Mouse (Mus musculus) forebrain, embryonic 14.5 days (tissue): ENCODE measurements at regions not wholly inside any gene's neighbourhood (a gene's known extent, or its start where the extent isn't known, plus 50 kb on each side); places are given as distances from the start of the nearest gene placed in this dataset.

Source experiments
- ATAC-seq: fragments of 200-750 bp; cut with Nextera tagmentation; 2 replicates; pipeline ENCODE4 v1.8.0; 2017; ENCODE audit warnings: mild to moderate bottlenecking, moderate library complexity
- DNase-seq: peaks from one replicate; pipeline ENCODE4 v3.0.0-alpha.2; 2015; ENCODE audit warnings: low spot score
- H3K27ac ChIP-seq: fragments of 300-500 bp; sonication (generic); 2 replicates; pipeline ENCODE4 v1.5.1; 2014; ENCODE audit warnings: low read depth, mild to moderate bottlenecking, control low read depth, low read length, moderate library complexity
- H3K27me3 ChIP-seq: fragments of 300-500 bp; sonication (generic); replicated peaks from 2 replicates; pipeline ENCODE4 v1.6.1; 2014; ENCODE audit warnings: low read length, control low read depth, mixed read lengths; ENCODE audit not compliant: control insufficient read depth, insufficient read depth
- H3K36me3 ChIP-seq: fragments of 300-500 bp; sonication (generic); 2 replicates; pipeline ENCODE4 v1.6.1; 2014; ENCODE audit warnings: low read length, control low read depth; ENCODE audit not compliant: control insufficient read depth, insufficient read depth
- H3K4me1 ChIP-seq: fragments of 300-500 bp; sonication (generic); 2 replicates; pipeline ENCODE4 v1.6.1; 2014; ENCODE audit warnings: antibody characterized with exemption, low read length, control low read depth; ENCODE audit not compliant: control insufficient read depth, insufficient read depth
- H3K4me2 ChIP-seq: fragments of 300-500 bp; sonication (generic); 2 replicates; pipeline ENCODE4 v1.6.1; 2014; ENCODE audit warnings: mild to moderate bottlenecking, control low read depth, low read length
- H3K4me3 ChIP-seq: fragments of 300-500 bp; sonication (generic); 2 replicates; pipeline ENCODE4 v1.5.1; 2014; ENCODE audit warnings: low read depth, low read length, control low read depth
- H3K9ac ChIP-seq: fragments of 300-500 bp; sonication (generic); 2 replicates; pipeline ENCODE4 v1.6.1; 2014; ENCODE audit warnings: mild to moderate bottlenecking, low read length, control low read depth, moderate library complexity
- H3K9me3 ChIP-seq: fragments of 300-500 bp; sonication (generic); replicated peaks from 2 replicates; pipeline ENCODE4 v1.6.1; 2016; ENCODE audit warnings: low read length, control low read depth, mixed read lengths; ENCODE audit not compliant: control insufficient read depth
- WGBS: fragments of 180-500 bp; shearing (Covaris S2); extraction: QIAGEN DNeasy Blood & Tissue Kit; methylation state at CpG from one replicate; pipeline ENCODE4 v1.1.7; 2014; 5-methylcytosine and 5-hydroxymethylcytosine counted together

DNA sequence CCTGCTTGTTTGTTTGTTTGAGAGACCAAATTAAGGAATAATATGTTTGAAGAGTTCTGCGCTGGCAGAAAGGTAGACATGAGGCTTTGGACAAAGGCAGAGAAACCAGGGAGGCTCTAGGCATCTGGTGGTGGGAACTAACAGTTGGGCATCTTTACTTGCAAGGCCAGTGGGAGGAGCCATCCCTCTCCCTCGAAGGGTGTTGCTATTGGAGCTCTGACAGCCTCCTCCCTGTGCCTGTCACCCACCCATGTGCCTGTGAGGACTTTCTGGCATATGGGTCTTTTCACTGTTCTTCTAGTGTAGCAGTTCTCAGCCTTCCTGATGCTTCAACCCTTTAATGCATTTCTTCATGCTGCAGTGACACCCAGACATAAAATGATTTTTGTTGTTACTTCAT is 206.7 kb upstream of the Prok2 start:
- Histone ChIP-seq H3K9ac (no peak overlapping the region), H3K4me1 (peaks cover 4% of the 10 kb centered on the region), H3K27me3 (no peaks in the 10 kb centered on the region), H3K36me3 (no peaks in the 10 kb centered on the region), H3K4me3 (no peak overlapping the region), H3K4me2 (no peak overlapping the region), H3K9me3 (no peaks in the 10 kb centered on the region), H3K27ac (no peak overlapping the region)
- WGBS: 55% methylated on average over 2 of the region's 2 CpGs
- DNase-seq (peak; percentile 60), ATAC-seq (peak; percentile 73)

- H3K4me3 ChIP-seq: no peak overlapping the region
- DNase-seq: no peak
- H3K27ac ChIP-seq: no peak overlapping the region
- 70% methylated on average over 6 of the region's 6 CpGs for WGBS
- ATAC-seq: no peak
- H3K36me3 ChIP-seq: no peaks in the 10 kb centered on the region
- H3K4me1 ChIP-seq: peaks cover 4% of the 10 kb centered on the region
- H3K4me2 ChIP-seq: no peak overlapping the region
- no peaks in the 10 kb centered on the region for H3K27me3 ChIP-seq
- no peaks in the 10 kb centered on the region for H3K9me3 ChIP-seq
- no peak overlapping the region for H3K9ac ChIP-seq
Observed at GRCm38 (mm10) chr6:99932405-99932804, 206.2 kb upstream of the Prok2 start.

DNA sequence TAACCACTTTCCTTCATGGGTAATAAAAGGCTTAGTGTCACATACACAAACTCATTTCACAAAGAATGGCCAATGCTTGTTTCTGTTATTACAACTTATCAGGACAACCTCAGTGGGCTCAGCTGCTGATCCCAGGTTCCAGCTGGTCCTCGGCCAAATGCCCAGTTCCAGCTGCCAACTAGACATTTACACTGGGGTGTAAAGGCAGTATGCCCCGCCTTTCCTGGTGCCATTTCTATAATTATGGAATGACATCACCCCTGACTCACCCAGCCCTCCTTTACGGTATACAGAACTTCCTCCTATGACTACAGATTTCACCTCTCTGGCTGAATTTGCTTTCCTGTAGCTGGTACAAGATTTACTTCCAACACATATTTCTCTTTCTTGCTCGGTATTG is 205.4 kb upstream of the Prok2 start:
- DNase-seq: peak; percentile 21

GRCm38 (mm10) chr6:99930316-99930715 is 204.1 kb upstream of the Prok2 start:
- 96% methylated on average over 6 of the region's 6 CpGs for WGBS
- H3K4me1 ChIP-seq: peaks cover 4% of the 10 kb centered on the region

More for the DNA sequence above, 205.4 kb upstream of the Prok2 start:
- no peak for ATAC-seq
- H3K36me3 ChIP-seq: no peaks in the 10 kb centered on the region
- H3K27me3 ChIP-seq: no peaks in the 10 kb centered on the region
- peaks cover 4% of the 10 kb centered on the region for H3K4me1 ChIP-seq
- no peak overlapping the region for H3K9ac ChIP-seq
- no peak overlapping the region for H3K4me3 ChIP-seq
- no peak overlapping the region for H3K4me2 ChIP-seq
- H3K9me3 ChIP-seq: no peaks in the 10 kb centered on the region
- 71% methylated on average over 4 of the region's 4 CpGs for WGBS
- H3K27ac ChIP-seq: no peak overlapping the region

DNA sequence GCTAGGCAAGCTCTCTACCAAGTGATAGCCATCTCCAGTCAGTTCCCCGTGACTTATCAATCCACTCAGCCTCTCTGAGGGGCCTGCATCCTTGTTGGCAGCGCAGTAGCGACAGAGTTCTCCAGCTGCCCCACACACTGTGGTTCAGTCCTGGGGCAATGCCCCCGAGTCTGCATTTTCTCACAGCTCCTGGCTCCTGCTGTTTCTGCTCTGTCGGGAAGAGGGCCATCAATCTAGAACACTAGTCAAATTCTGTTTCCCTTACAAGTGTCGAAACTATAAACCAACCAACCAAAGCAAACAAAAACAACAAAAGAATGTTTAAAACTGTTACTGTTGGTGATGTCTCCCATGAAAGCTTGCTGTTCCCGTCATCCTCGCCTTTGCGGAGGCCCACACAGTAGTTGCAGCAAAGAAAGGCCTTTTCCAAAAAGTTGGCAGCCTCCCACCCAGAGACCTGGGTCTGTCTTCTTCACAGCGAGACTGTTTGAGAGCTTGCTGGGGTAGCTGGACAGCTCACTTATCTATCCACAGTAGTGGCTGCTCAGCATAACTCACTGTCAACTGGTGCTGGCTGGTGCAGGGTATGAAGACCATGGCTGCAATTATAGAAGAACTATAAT is 201.9 kb upstream of the Prok2 start:
- Histone ChIP-seq H3K4me1 (peaks cover 4% of the 10 kb centered on the region), H3K27me3 (no peaks in the 10 kb centered on the region), H3K9me3 (no peaks in the 10 kb centered on the region), H3K36me3 (no peaks in the 10 kb centered on the region), H3K9ac (no peak overlapping the region), H3K4me3 (no peak overlapping the region), H3K4me2 (no peak overlapping the region), H3K27ac (no peak overlapping the region)
- DNase-seq (no peak), ATAC-seq (no peak)
- WGBS: 70% methylated on average over 10 of the region's 10 CpGs

More at GRCm38 (mm10) chr6:99930316-99930715, 204.1 kb upstream of the Prok2 start:
- Histone ChIP-seq H3K9me3 (no peaks in the 10 kb centered on the region), H3K27me3 (no peaks in the 10 kb centered on the region), H3K4me2 (no peak overlapping the region), H3K9ac (no peak overlapping the region), H3K27ac (no peak overlapping the region), H3K4me3 (no peak overlapping the region), H3K36me3 (no peaks in the 10 kb centered on the region)
- no peak for ATAC-seq
- DNase-seq: no peak

DNA sequence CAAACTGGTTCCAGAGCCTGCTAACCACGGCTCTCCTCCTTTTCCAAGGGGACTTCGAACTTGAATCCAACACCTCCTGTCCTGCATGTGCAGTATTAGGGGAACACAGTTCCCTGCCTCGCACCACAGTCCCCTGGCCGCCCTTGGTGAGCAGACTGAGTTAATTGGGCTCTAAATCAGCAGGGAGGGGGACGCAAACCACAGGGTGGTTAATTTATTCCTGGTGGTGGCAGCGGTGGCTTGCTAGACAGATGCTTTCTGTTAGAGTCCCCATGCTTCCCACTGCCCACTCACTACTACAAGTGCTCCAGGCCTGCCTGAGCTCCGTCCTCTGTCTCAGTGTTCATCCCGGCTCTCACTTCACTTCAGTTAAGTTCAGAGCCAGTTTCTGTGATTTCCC is 198.0 kb upstream of the Prok2 start:
- H3K36me3 ChIP-seq: no peaks in the 10 kb centered on the region
- peak; percentile 31 for DNase-seq

GRCm38 (mm10) chr6:99921966-99922365 is 195.8 kb upstream of the Prok2 start:
- Histone ChIP-seq H3K4me3 (no peak overlapping the region), H3K27ac (no peak overlapping the region), H3K4me1 (no peaks in the 10 kb centered on the region; the same call in 1 of the 2 replicates), H3K9ac (no peak overlapping the region), H3K9me3 (no peaks in the 10 kb centered on the region), H3K36me3 (no peaks in the 10 kb centered on the region), H3K27me3 (no peaks in the 10 kb centered on the region), H3K4me2 (no peak overlapping the region)
- peak; percentile 39 for DNase-seq
- 76% methylated on average over 5 of the region's 5 CpGs for whole genome bisulfite sequencing
- ATAC-seq: no peak

More for the DNA sequence above, 198.0 kb upstream of the Prok2 start:
- 43% methylated on average over 8 of the region's 8 CpGs for WGBS
- Histone ChIP-seq H3K4me1 (no peaks in the 10 kb centered on the region), H3K4me2 (no peak overlapping the region), H3K27me3 (no peaks in the 10 kb centered on the region), H3K27ac (no peak overlapping the region), H3K9me3 (no peaks in the 10 kb centered on the region), H3K4me3 (no peak overlapping the region), H3K9ac (no peak overlapping the region)
- no peak; the same call in 1 of the 2 replicates for ATAC-seq

DNA sequence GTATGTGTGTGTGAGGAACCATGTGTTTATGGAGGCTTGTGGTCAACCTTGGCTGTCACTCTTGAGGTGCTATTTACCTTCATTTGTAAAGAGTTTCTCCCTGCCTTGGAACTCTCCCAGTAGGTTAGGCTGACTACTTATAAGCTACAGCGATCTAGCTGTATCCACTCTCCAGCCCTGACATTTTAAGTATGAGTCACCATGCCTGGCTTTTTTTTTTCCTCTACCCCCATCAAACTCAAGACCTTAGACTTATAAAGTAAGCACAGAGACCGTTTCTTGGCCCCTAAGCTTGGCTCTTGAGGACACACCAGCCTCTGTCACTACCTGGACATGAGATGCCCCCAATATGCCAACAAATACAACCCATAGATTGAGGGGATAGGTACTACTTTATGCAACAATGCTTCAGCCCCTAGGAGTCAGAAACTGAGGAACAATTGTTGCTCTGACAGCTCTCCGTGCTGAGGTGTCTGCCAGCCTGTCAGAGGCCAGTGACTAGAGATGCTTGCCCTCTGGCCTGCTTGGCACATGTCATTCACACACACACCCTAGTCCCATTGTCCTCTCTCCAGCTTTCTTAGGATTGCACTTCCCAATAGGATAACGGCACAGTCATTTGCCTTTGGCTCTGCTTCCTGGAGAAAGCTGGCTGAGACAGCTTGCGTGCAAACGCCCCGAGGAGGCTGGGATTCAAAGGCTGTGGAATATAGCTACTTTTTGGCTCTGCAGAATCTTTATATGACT is 193.8 kb upstream of the Prok2 start:
- Histone ChIP-seq H3K4me2 (no peak overlapping the region), H3K4me1 (no peaks in the 10 kb centered on the region; the same call in none of the 2 replicates), H3K4me3 (no peak overlapping the region), H3K36me3 (no peaks in the 10 kb centered on the region), H3K27ac (no peak overlapping the region), H3K27me3 (no peaks in the 10 kb centered on the region), H3K9me3 (no peaks in the 10 kb centered on the region), H3K9ac (no peak overlapping the region)
- DNase-seq: peak; percentile 32
- 66% methylated on average over 7 of the region's 7 CpGs for WGBS
- no peak for ATAC-seq

- Histone ChIP-seq H3K27me3 (no peaks in the 10 kb centered on the region), H3K9ac (no peak overlapping the region), H3K4me2 (no peak overlapping the region), H3K27ac (no peak overlapping the region), H3K4me1 (no peaks in the 10 kb centered on the region; the same call in none of the 2 replicates), H3K36me3 (no peaks in the 10 kb centered on the region), H3K9me3 (no peaks in the 10 kb centered on the region), H3K4me3 (no peak overlapping the region)
- WGBS: 64% methylated on average over 3 of the region's 3 CpGs
- DNase-seq: no peak
- no peak for ATAC-seq
Observed at GRCm38 (mm10) chr6:99918351-99918750, 192.2 kb upstream of the Prok2 start.
